Mouse (Mus musculus): ENCODE data around the gene 9930111J21Rik2.
"Not testable (repeated sequence)": the region's sequence is repeated elsewhere in the genome, so short reads cannot be mapped to it uniquely, and the experiment has no call there.

- not testable (repeated sequence) for TF ChIP-seq CTCF (conservative IDR thresholded peaks at IDR 0.05; ENCODE audit: low read length); POU5F1 (IDR thresholded peaks at IDR 0.05; ENCODE audit: borderline replicate concordance, low read length)
Observed at GRCm38 (mm10) chr11:48980052-48980451, 71.0 kb downstream of the 9930111J21Rik2 start.
